Mouse (Mus musculus) kidney, postnatal 10 days (tissue): Measurements from ENCODE around the gene Crtam.

ENCODE experiments used
- DNase-seq: peaks from one replicate; pipeline ENCODE4 v3.0.0; 2021; ENCODE audit warnings: mixed read lengths

The Crtam gene

DNA sequence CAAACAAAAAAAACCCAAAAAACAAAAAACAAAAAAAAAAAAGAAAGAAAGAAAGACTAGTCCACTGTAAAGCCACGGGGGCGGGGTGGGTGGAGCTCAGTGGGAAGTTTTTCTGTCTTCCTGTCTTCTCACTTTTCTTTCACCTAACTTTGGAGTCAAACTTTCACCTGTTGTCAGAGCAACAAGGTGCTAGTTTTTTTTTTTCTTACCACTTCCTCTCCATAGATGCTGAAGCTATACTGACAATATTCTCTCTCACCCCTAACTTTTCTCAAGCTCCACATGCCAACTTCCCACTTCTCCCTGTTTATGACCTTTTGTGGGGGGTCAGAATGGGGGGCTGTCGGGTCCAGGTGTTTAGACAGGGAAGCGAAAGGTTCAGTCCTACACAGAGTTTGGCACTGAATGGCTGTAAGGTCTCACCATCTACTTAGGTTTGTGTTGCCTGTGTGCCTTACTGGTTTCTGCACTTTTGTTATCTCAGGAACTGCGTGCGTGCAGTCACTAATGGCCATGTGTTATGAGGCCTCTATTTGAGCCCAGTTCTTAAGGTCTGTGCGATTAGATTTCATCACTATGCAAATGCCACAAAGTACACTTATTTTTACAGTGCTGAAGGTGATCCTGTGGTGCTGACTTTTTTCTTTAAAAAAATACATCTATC is 7.2 kb downstream of the Crtam start:
- no peak for DNase-seq

DNA sequence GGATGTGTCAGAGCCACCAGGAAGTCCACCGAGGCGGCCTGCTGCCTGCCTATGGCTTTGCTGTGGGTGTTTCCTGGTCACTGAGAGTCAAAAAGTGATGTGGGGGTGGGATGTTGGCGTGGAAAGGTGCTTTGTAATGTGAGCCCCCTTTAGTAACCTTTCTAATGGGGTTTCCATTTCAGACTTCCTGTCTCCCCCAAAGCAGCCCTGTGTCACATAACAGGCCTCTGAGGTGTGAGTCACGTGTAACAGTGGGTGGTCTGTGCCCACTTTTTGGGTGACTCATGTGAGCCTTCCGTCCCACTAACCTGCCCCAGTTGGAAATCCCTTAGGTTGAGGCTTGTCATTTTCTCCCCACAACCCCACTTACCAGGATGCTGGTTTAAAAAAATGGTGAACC is 10.4 kb downstream of the Crtam start:
- DNase-seq = no peak

DNA sequence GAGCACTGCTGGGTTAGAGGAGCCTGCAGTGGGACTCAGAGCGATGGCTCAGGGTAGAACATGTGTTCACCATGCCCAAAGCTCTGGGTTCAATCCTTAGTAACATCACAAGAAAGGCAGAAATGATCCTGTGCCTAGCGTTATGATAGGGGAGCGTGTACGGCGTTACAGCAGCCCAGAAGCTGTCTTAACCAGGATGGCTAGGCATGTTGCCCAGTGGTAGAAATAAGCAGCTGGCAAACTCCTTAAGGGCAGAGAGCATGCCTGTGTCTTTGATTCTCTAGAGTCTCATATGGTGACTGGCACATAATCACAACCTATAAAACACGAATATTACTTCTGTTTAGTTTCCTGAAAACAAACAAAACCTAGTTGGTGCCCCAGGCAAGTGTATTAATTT is 12.9 kb downstream of the Crtam start:
- DNase-seq = no peak

DNA sequence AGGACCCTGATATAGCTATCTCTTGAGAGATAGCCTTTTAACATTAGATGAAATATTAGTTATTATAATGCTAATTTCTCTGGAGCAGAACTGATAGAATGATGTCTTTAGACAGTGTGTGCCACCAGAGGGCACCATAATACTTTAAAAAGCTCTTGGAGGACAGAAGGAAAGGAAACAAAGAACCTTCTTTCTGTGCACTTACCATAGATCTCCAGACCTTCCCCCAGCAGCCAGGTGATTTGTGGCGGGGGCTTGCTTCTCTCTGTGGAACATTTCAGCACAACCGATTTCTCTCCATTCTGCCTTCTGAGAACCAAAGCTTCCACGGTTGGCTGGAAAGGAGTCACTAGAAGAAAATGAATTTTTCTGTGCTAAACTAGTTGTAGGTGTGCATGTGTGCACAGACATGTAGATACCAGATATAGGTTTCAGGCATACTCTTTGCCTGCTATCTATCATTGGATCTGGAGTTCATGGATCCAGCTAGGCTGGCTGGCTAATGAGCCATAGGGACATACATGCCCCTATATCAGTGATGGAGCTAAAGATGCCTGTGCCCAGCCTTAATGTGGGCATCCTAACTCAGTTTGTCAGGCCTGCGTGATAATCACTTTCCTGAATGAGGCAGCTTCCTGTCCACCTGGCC is 14.4 kb downstream of the Crtam start:
- DNase-seq = peak; percentile 75

DNA sequence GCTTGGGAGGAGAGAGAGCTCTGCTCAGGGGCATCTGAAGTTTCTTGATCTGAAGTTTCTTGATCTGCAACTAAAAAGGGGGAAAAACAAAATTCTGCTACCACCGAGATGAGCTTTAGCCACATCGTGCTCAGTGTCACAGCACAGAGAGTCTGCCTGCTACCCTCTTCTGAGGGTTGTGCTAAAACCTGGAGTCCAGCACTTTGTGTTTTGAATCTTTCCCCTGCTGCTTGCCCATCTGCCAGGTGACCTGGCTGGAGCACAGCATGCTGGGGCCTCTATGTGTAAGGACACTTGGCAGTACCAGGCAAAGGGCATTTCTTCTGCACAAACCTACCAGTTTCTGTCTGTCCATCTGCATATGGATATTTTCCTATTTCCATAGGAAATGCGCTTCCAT is 20.1 kb downstream of the Crtam start:
- DNase-seq = no peak

DNA sequence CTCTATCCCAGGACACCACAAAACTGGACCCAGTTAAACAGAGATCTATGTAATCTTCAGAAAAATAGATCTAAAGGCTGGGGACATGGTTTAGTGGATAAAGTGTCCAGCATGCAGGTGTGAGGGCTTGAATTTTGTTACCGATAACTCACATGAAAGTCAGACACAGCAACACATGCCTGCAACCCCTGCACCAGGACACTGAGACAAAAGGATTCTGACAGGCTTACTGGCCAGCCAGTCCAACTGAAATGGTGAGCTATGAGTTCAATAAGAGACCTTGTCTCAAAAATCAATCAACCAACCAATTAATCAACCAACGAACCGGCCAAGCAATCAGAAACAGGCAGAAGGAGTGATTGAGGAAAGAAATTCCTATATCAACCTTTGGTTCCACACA is 20.7 kb downstream of the Crtam start:
- no peak for DNase-seq

DNA sequence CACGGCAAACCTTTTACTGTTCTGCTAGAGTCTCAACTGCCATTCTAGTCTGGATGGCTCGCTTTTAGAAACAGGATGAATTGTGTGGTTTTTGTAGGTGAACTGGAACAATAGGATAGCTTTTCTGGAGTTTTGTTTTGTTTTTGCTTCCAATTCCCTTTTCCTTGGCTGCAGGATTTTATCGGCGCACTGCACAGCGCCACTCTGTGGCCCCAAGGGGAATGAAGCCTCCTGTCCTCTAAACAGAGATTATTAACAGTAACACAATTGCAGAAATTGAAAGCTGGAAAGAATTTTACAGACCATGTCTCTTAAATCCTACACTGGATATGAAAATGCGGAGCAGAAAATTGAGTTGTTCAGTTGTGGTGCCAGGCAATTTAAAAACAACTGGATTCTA is 21.9 kb downstream of the Crtam start:
- DNase-seq = peak; percentile 51

DNA sequence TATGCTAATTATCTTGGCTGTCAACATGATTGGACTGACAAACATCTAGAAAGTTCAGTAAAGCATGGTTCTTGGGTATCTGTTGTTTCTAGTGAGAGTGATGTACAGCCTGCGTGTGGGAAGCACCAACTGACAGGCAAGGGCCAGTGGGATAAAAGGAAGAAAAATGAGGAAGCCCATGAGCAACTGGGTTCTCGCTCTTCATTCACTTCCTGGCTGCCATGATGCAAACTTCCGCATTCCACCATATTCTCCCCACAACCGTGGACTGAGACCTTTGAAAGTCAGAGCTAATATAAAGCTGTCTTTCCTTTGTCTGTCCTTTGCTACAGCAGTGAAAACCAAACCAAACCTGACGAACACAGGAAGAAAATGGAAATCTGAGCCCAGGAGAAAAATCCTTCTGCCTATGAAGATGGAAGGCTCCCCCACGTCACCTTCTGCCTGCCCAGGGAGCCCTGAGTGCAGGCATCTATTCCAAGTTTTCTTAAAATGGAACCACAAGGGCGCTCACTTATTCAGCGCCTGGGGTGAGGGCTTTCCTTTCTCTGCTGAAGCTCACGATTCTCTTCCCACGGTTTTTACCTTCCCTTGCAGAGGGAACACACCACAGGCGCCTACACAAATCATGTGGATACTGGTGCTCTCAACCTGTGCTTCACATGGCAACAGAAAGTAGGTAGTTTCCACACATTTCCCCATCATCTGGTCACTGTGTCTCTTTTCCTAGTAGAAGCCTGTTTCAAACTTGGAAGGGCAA is 30.2 kb downstream of the Crtam start:
- no peak for DNase-seq

DNA sequence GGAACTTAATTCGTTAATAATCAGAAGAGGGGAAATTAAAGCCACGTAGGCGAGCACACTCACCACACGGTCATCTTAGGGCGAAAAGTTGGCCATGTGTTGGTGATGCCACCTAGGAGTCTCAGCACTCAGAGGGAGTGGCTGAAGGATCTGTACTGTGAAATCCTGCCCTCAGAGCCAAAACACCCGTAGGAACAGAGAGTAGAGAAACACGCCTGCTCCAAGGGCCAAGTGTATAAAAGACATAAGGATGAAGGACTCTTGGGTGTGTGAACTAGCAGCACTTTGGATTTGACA is 40.1 kb downstream of the Crtam start:
- no peak for DNase-seq

DNA sequence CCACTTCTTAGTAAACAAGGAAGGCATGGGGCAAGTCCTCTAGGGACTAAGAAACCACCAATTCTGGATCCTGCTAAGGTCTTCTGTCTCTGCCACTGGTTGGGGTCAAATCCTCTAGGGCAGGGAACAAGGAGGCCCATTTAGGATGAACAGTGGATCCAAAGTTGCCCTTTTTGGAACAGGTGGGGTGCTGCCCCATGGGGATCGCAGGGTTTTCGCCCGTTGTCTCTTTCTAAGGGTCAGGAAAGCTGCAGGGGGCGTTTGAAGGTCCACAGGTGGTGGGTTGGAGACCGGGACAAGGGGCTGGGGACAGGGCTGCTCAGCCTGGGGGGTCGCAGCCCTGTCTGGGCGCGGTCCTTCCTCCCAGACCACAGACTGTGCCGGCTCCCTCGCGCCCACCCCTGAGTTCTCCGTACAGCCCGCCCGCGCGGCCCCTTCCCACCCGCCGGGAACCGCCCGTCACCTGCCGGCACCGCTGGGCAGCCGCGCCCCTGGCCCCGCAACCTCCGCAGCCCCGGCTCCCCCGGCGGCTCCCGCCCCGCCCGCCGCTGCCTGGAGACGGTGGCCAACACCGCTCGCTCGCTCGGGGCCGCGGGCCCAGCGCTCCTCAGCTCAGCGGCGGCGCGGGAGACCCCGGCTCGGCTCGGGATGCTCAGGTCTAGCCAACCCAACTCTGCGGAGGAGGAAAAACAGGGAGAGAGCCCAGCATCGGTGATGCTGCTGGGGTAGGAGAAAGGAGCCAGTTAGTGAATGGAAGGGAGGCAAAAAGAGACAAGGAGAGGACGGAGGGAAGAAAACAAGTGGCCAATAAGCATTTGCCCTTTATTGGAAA is 40.6 kb downstream of the Crtam start, which contains the start of gene Jhy:
Gene Jhy, minus strand, starts transcription at position 533 of the 832 bp plus-strand sequence.
- DNase-seq = peak; percentile 9

DNA sequence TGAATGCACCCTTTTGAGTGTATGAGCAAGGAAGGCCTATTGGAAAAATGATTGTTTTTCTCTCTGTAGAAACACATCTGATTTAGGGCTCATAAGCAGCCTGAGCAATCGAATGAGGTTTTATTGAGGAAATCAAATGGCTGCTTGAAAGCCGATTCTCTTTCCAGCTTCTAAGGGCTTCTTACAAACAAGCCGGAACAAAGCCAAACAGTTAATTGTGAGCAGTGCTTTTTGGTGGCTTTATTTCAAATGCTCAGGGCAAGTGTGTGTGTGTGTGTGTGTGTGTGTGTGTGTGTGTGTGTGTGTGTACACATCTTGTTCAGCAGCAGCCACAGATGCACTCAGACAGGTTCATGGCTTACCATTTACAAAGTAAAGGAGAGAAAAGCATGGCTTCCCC is 43.0 kb downstream of the Crtam start:
- DNase-seq = no peak

DNA sequence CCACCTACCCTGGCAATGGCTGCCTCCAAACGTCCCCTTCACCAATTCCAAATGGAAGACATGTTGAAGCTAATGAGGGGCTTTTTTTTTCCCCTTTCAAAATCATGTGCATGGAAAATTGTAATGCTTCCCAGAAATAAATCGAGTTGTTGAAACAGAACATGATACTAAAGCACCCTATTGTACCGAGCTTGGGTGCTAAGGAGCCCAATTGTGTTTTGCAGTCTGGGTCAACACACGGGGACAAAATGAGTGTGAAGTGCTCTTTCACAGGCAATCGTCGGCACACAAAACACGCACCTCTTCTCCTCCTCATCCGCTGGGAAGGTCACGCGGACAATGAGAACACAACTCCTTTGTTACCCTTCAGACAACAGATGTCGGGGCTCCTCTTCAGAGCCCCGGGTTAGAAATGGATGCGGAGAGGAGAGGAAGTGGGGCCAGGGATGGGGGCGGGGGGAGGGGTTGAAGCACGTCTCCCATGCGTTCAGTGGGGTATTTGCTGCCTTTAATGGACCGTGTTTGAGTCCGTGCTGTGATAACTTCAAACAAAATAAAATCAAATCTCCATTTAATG is 55.3 kb downstream of the Crtam start:
- no peak for DNase-seq

DNA sequence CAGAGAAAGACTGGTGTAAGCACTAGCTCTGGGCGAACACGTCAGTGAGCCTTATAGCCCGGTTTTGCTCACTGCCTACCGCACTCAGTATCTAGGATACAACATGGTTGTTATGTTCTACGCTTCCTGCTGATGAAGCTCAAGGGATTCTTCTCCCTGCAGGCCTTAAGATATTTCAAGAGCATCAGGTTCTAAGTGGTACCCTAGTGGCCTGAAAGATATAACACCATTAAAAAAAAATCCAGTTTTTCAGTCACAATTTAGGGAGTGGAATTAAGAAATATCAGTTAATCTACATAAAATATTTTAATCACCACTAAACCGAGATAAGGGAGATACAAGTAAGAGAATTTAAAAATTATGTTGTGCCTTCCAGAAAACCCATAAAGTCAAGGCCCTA is 56.0 kb downstream of the Crtam start:
- DNase-seq = no peak

DNA sequence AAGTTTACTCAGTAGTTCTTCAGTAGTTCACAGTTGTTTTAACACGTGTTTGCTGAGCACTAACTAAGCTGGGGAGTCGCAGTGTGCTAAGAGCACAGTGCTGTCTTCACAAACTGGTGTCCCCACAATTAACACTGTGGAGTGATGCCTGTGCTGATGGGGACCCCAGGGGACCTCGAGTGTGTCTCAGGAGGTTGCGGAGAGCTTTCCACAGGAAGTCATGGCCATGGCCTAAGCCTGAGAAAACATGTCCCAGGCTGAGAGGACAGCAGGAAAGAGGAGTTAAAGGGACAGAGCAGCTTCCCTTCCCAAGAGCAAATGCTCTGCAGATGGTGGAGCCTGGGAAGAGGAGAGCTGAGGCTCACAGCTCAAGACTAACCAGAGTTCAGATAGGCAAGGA is 57.3 kb downstream of the Crtam start:
- DNase-seq = peak; percentile 46

DNA sequence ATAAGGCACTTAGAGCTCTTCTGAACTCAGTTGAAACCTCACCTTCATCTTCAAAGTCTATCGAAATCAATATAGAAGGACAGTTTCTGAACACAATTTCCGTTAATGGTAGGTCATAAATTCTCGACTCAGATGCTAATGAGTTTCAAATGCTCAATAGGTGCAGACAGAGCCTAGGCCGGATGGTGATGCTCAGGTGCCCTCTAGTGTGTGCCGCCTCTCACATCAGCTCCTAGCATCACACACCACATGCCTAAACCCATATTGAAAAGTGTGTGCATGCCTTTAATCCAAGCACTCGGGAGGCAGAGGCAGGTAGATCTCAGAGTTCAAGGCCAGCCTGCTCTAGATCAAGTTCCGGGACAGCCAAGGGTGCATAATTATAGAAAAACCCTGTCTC is 67.0 kb downstream of the Crtam start:
- peak; percentile 26 for DNase-seq

DNA sequence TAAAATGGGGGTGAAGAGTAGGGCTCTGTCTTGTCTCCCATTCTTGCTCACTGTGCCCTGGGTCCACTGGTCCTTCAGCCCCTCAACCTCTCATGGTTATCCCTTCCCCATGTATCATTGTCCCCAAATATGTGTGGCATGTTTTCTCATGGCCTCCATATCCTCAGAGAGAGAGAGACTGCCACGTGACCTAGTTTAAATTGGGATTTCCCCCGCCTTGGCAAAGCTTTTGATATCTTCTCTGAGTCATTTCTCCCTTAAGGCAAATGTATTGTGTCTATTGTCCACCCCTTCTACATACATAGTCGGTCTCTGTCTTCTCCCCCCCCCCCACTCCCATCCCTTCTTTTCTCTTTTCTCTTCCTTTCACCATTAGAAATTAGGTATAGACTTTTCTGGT is 71.1 kb downstream of the Crtam start:
- DNase-seq = no peak

DNA sequence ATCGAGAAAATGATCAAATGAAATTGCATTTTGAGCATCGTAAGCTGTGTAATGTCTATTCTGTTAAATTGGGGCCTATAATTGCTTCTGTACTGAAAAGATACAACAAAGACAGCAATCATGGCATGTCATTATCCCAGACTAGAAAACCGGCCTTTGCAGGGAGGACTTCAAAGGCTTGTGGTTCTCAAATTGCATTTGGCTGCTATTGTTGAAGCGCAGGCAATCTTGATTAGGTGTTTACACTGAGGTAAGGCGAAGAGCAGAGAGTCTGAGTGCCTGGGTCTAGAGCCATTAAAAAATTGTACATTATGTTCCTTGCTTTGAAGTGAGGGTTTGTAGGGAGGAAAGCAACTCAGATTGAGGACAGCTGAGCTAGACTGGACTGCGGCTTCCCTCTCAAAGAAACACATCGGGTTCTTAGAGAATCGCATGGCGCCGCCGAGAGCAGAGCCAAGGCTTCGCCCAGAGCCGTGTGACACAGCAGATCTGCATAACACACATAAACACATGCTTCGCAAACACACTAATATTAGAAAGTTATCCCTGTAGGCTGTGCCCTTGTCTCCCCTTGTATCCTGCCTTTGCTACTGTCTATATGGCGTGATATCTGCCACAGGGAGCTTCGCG is 77.0 kb downstream of the Crtam start:
- DNase-seq = no peak
